Mouse (Mus musculus) retina, postnatal 7 days (tissue): Measurements from ENCODE around the gene Cask.
"Not testable (repeated sequence)": the region's sequence is repeated elsewhere in the genome, so short reads cannot be mapped to it uniquely, and the experiment has no call there.

Experiments used
- DNase-seq: peaks from one replicate; pipeline ENCODE4 v3.0.0-alpha.2; 2012; ENCODE audit warnings: low read depth, low spot score

The Cask gene

GRCm38 (mm10) chrX:13851285-13851684, at the start of gene Cask:
TSS of gene Cask (minus strand) at chrX:13851367.
- no peak for DNase-seq

- DNase-seq = no peak
Measured at GRCm38 (mm10) chrX:13889976-13890375, 38.8 kb upstream of the Cask start.

- no peak for DNase-seq
Measured at GRCm38 (mm10) chrX:13884348-13884747, 33.2 kb upstream of the Cask start.

- DNase-seq = no peak
Measured at GRCm38 (mm10) chrX:13881969-13882368, 30.8 kb upstream of the Cask start.

GRCm38 (mm10) chrX:13860145-13860544, 9.0 kb upstream of the Cask start:
- DNase-seq = no peak

- DNase-seq = no peak
Measured at GRCm38 (mm10) chrX:13859051-13859450, 7.9 kb upstream of the Cask start.

GRCm38 (mm10) chrX:13848473-13848872, 2.7 kb downstream of the Cask start:
- DNase-seq = no peak

- DNase-seq = no peak
Measured at GRCm38 (mm10) chrX:13847502-13847851, 3.7 kb downstream of the Cask start.

GRCm38 (mm10) chrX:13846653-13847501, 4.3 kb downstream of the Cask start:
- peak; percentile 83 for DNase-seq

GRCm38 (mm10) chrX:13845858-13846652, 5.1 kb downstream of the Cask start:
- DNase-seq = no peak

- DNase-seq = no peak
Measured at GRCm38 (mm10) chrX:13845141-13845857, 5.9 kb downstream of the Cask start.

- no peak for DNase-seq
Measured at GRCm38 (mm10) chrX:13822792-13823191, 28.4 kb downstream of the Cask start.

GRCm38 (mm10) chrX:13798754-13799153, 52.4 kb downstream of the Cask start:
- no peak for DNase-seq

GRCm38 (mm10) chrX:13765672-13766071, 85.5 kb downstream of the Cask start:
- DNase-seq = no peak

- no peak for DNase-seq
Measured at GRCm38 (mm10) chrX:13765024-13765423, 86.1 kb downstream of the Cask start.

- DNase-seq = no peak
Measured at GRCm38 (mm10) chrX:13757279-13758005, 93.7 kb downstream of the Cask start.

- no peak for DNase-seq
Measured at GRCm38 (mm10) chrX:13741110-13741509, 110.1 kb downstream of the Cask start.

- not testable (repeated sequence) for DNase-seq
Measured at GRCm38 (mm10) chrX:13730785-13731184, 120.4 kb downstream of the Cask start.

GRCm38 (mm10) chrX:13729835-13730480, 121.2 kb downstream of the Cask start:
- no peak for DNase-seq

- no peak for DNase-seq
Measured at GRCm38 (mm10) chrX:13725573-13726403, 125.4 kb downstream of the Cask start.
